20 mouse cellular contexts compared by ENCODE assay signal in the genomic region with DNA sequence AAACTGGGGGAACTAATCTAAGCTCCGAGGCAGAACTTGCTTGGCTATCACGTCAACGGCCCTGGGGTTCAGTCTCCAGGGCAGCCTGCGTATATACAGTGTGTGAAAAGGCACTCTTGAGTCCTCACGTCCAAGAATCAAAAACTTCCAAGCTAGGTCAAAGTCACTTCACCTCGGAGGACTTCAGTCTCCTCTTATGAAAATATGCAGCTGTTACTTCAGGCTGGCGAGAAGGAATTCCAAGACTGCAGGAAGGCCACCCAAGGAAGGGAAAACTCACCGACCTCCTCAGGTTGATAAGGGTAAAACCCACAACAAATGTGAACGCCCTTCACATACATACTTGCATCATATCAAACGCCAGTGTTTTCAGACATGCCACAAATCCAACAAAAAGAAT. TPM values are rescaled to one million over a fixed set of nuclear protein-coding genes. Genes with fewer than 3 reads are reported as not detected.
A peak's percentile ranks its signal among the peaks of the same experiment; 100 is the strongest.
DNase-seq lines count a peak whose midpoint lies in the region; ATAC-seq and TF ChIP-seq lines count a peak whose summit lies in the region.
"Had no signal": no experiment of that assay in that cellular context is flagged by ENCODE, and none has a peak within 500 bp of the region (broad histone marks: within the 10 kb centered on the region; RNA-seq: fewer than 3 reads in every experiment).

No protein-coding gene starts in this region.

- DNase-seq in heart, adult 2 months = no peak
- DNase-seq in heart, postnatal 4 days = no peak
- DNase-seq in lung, postnatal 25 days (ENCODE audit: low spot score) = peak; percentile 49
- DNase-seq in thymus, postnatal 4 days = no peak
- no peak for DNase-seq in testis, postnatal 14 days (ENCODE audit: low spot score)
- DNase-seq: cerebellum, adult 18-20 months; layer of hippocampus, postnatal 36 days; liver, postnatal 0 days; right cerebral cortex, adult 18-20 months; spleen, adult 18-20 months had no signal

- peak overlapping the region; percentile 93 for H3K27ac ChIP-seq in heart, adult 2 months
- H3K27ac ChIP-seq in brown adipose tissue, adult 24 weeks (replicated peaks; ENCODE audit: low read depth, low read length) = peak overlapping the region; percentile 62
- H3K27ac ChIP-seq in kidney, embryonic 15.5 days = peak overlapping the region; percentile 45
- H3K27ac ChIP-seq: embryonic facial prominence, embryonic 13.5 days; forebrain, embryonic 10.5 days; heart, embryonic 15.5 days; hindbrain, embryonic 12.5 days had no signal

- 50% methylated on average over 10 of the region's 10 CpGs for WGBS in heart, adult 2 months
- 41% methylated on average over 10 of the region's 10 CpGs for WGBS in kidney, embryonic 15.5 days

- peaks cover 3% of the 10 kb centered on the region; the same call in 1 of the 2 replicates for H3K79me2 ChIP-seq in heart, adult 2 months (replicated peaks; ENCODE audit: control insufficient read depth, insufficient read depth, low read length)

- peak overlapping the region; percentile 55 for H3K9ac ChIP-seq in heart, adult 2 months (ENCODE audit: low read depth, low read length)
- no peak overlapping the region for H3K9ac ChIP-seq in kidney, embryonic 15.5 days
- H3K9ac ChIP-seq: embryonic facial prominence, embryonic 13.5 days; heart, embryonic 15.5 days; hindbrain, embryonic 12.5 days; liver, postnatal 0 days had no signal

- peak overlapping the region; percentile 81; the same call in 1 of the 2 replicates for H3K4me3 ChIP-seq in heart, adult 2 months
- peak overlapping the region; percentile 63 for H3K4me3 ChIP-seq in brown adipose tissue, adult 24 weeks (ENCODE audit: insufficient read depth, low read depth, low read length)
- no peak overlapping the region; the same call in 1 of the 2 replicates for H3K4me3 ChIP-seq in kidney, embryonic 15.5 days (replicated peaks)
- H3K4me3 ChIP-seq: forebrain, embryonic 10.5 days; heart, embryonic 15.5 days; hindbrain, embryonic 12.5 days had no signal

- H3K4me1 ChIP-seq in heart, adult 2 months (ENCODE audit: control insufficient read depth, insufficient read depth, low read length) = no peaks in the 10 kb centered on the region; the same call in 1 of the 2 replicates
- peaks cover 3% of the 10 kb centered on the region; the same call in 1 of the 2 replicates for H3K4me1 ChIP-seq in brown adipose tissue, adult 24 weeks (ENCODE audit: control insufficient read depth, insufficient read depth, insufficient read length, low read length)
- H3K4me1 ChIP-seq in kidney, embryonic 15.5 days = peaks cover 47% of the 10 kb centered on the region

- intact Hi-C loops in heart, adult 2 months (cut with DNase I) = loop anchor here (5.0 kb wide), 2 partner anchors 124 to 231 kb away; partner anchors contain the start of genes Arl1, Dram1 and Gnptab

- no peaks in the 10 kb centered on the region for H3K9me3 ChIP-seq in kidney, embryonic 15.5 days (replicated peaks)
- H3K9me3 ChIP-seq: embryonic facial prominence, embryonic 13.5 days; forebrain, embryonic 10.5 days; heart, embryonic 15.5 days; hindbrain, embryonic 12.5 days had no signal

- no peak for TF ChIP-seq POLR2A in heart, adult 2 months (IDR thresholded peaks at IDR 0.05; ENCODE audit: insufficient read depth, low read depth, low read length)

- ATAC-seq in kidney, embryonic 15.5 days (replicated peaks; ENCODE audit: low FRiP score) = no peak
- no peak for ATAC-seq in erythroblast, adult 5-6 weeks (replicated peaks; ENCODE audit: low FRiP score, poor library complexity, severe bottlenecking)
- ATAC-seq: activated CD4-positive, CD25-positive, alpha-beta regulatory T cell, adult 4 months; liver, postnatal 0 days had no signal

- no peak for TF ChIP-seq CTCF in heart, adult 2 months (IDR thresholded peaks at IDR 0.05)

- H3K36me3 ChIP-seq in heart, adult 2 months (ENCODE audit: control insufficient read depth, insufficient read depth, low read length) = peaks cover 4% of the 10 kb centered on the region
- no peaks in the 10 kb centered on the region for H3K36me3 ChIP-seq in kidney, embryonic 15.5 days
- H3K36me3 ChIP-seq: embryonic facial prominence, embryonic 13.5 days; forebrain, embryonic 10.5 days; heart, embryonic 15.5 days; hindbrain, embryonic 12.5 days had no signal

- no peaks in the 10 kb centered on the region for H3K27me3 ChIP-seq in heart, adult 2 months (ENCODE audit: control insufficient read depth, insufficient read depth, low read length)
- no peaks in the 10 kb centered on the region for H3K27me3 ChIP-seq in kidney, embryonic 15.5 days
- H3K27me3 ChIP-seq: embryonic facial prominence, embryonic 13.5 days; heart, embryonic 15.5 days; hindbrain, embryonic 12.5 days had no signal

- peak overlapping the region; percentile 87 for H3K4me2 ChIP-seq in kidney, embryonic 15.5 days
- H3K4me2 ChIP-seq: midbrain, embryonic 11.5 days had no signal

- no peak for TF ChIP-seq EP300 in heart, adult 2 months (IDR thresholded peaks at IDR 0.05; ENCODE audit: insufficient read depth, low read depth, low read length)

RNA-seq across cellular contexts. Expression of gene Chpt1, which starts 2.5 kb away (rescaled TPM):
- 100 to 1,000 TPM; 278 to 334 TPM for total RNA-seq in heart, adult 2 months (2021)
- polyA plus RNA-seq in heart, adult 2 months (2012; rRNA removed) = 228 and 230 TPM in 2 replicates
- total RNA-seq in heart, postnatal 4 days (2021) = 100 to 1,000 TPM; 104 to 107 TPM
- polyA plus RNA-seq in brown adipose tissue, adult 24 weeks (2012; ENCODE audit: insufficient read depth, insufficient read length, missing spikeins) = 1,269 and 2,124 TPM in 2 replicates
- 42.5 and 55.4 TPM in 2 replicates for polyA plus RNA-seq in kidney, embryonic 15.5 days (2015; fragmentation: Nextera tagmentation; extraction: Ambion mirVana)
- 0.77 and 4.4 TPM in 2 replicates for total RNA-seq in erythroblast, adult 5-6 weeks (2015; ENCODE audit: low replicate concordance)
- total RNA-seq in erythroblast, adult 5-6 weeks (2017; ENCODE audit: low replicate concordance) = 2.0 and 3.3 TPM in 2 replicates

RNA-seq across cellular contexts. Expression of gene Sycp3, which starts 42.0 kb away (rescaled TPM):
- not detected for total RNA-seq in heart, adult 2 months (2021)
- not detected in 2 replicates for polyA plus RNA-seq in heart, adult 2 months (2012; rRNA removed)
- total RNA-seq in heart, postnatal 4 days (2021) = not detected
- 13.5 and 43.7 TPM in 2 replicates for polyA plus RNA-seq in brown adipose tissue, adult 24 weeks (2012; ENCODE audit: insufficient read depth, insufficient read length, missing spikeins)
- polyA plus RNA-seq in kidney, embryonic 15.5 days (2015; fragmentation: Nextera tagmentation; extraction: Ambion mirVana) = 0.23 and 0.24 TPM in 2 replicates
- total RNA-seq in erythroblast, adult 5-6 weeks (2015; ENCODE audit: low replicate concordance) = not detected in 2 replicates
- total RNA-seq in erythroblast, adult 5-6 weeks (2017; ENCODE audit: low replicate concordance) = not detected in 2 replicates
- polyA plus RNA-seq: activated CD4-positive, CD25-positive, alpha-beta regulatory T cell, adult 4 months; hindbrain, embryonic 12.5 days; limb, embryonic 11.5 days; midbrain, embryonic 11.5 days had no signal

Comparison
In these comparisons a context has a peak if more than half of its experiments do, and no peak if none do; other contexts are left out.
1. RNA of gene Chpt1, which starts 2.5 kb away (total RNA-seq): 278 to 334 TPM in heart, adult 2 months and 104 to 107 TPM in heart, postnatal 4 days; 0.77 to 4.4 TPM in erythroblast, adult 5-6 weeks; every median in the first group is over 10 times any median in the second.
2. Peak in every context shown above with its lines, with median percentiles within 50 percentile points of each other: H3K27ac ChIP-seq.